ENCODE assay signal across 7 mouse cellular contexts in the genomic region with DNA sequence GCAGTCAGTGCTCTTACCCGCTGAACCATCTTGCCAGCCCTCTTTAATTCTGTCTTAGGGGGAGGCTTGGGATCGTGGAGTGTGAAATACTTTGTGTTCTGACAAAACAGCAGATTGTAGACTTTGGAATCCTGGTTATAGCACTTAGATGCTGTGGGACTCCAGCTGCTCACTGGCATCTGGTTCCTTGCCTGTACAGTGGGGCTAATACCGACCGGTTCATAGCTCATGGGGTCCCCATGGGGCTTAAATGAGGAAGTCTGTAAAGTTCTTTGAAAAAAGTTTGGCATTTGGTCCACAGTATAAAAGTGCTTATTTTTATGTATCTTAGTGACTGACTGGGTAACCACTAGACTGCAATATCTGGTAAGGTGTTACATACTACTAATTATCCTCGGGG. TPM values are rescaled to one million over a fixed set of nuclear protein-coding genes. Genes with fewer than 3 reads are reported as not detected.
DNase-seq lines count a peak whose midpoint lies in the region; ATAC-seq and TF ChIP-seq lines count a peak whose summit lies in the region.

No protein-coding gene starts in this region.

- H3K4me3 ChIP-seq in megakaryocyte, embryonic 14.5 days (replicated peaks), result peak overlapping the region; percentile 88
- 0 out of 2 replicates have a peak overlapping the region, but pooled peaks have one; percentile 14 for H3K4me3 ChIP-seq in forebrain, postnatal 0 days (ENCODE audit: low read depth, low read length)
- H3K4me3 ChIP-seq in liver, embryonic 13.5 days (replicated peaks), result peak overlapping the region; percentile 99
- peak overlapping the region; percentile 18 for H3K4me3 ChIP-seq in stomach, postnatal 0 days (ENCODE audit: low read depth, low read length)

- H3K4me1 ChIP-seq in megakaryocyte, embryonic 14.5 days, result peaks cover 35% of the 10 kb centered on the region
- H3K4me1 ChIP-seq in forebrain, postnatal 0 days (ENCODE audit: insufficient read depth), result peaks cover 30% of the 10 kb centered on the region; the same call in 1 of the 2 replicates
- H3K4me1 ChIP-seq in liver, embryonic 13.5 days (replicated peaks), result peaks cover 45% of the 10 kb centered on the region
- H3K4me1 ChIP-seq in stomach, postnatal 0 days (replicated peaks; ENCODE audit: control insufficient read depth, insufficient read depth), result no peaks in the 10 kb centered on the region

- TF ChIP-seq EP300 in stomach, postnatal 0 days (optimal IDR thresholded peaks at IDR 0.05), result no peak

- no peak for TF ChIP-seq CTCF in forebrain, postnatal 0 days (IDR thresholded peaks at IDR 0.05; ENCODE audit: low read depth)
- no peak for TF ChIP-seq CTCF in stomach, postnatal 0 days (IDR thresholded peaks at IDR 0.05; ENCODE audit: low read depth)

- peaks cover 78% of the 10 kb centered on the region for H3K36me3 ChIP-seq in megakaryocyte, embryonic 14.5 days (replicated peaks; ENCODE audit: low read length)
- peaks cover 26% of the 10 kb centered on the region for H3K36me3 ChIP-seq in forebrain, postnatal 0 days (ENCODE audit: insufficient read depth)
- peaks cover 83% of the 10 kb centered on the region for H3K36me3 ChIP-seq in liver, embryonic 13.5 days
- H3K36me3 ChIP-seq in stomach, postnatal 0 days (ENCODE audit: control insufficient read depth, insufficient read depth, low read length), result peaks cover 17% of the 10 kb centered on the region

- H3K9me3 ChIP-seq in megakaryocyte, embryonic 14.5 days, result no peaks in the 10 kb centered on the region
- H3K9me3 ChIP-seq in forebrain, postnatal 0 days (ENCODE audit: low read length), result no peaks in the 10 kb centered on the region
- H3K9me3 ChIP-seq in liver, embryonic 13.5 days (replicated peaks), result no peaks in the 10 kb centered on the region
- no peaks in the 10 kb centered on the region for H3K9me3 ChIP-seq in stomach, postnatal 0 days (ENCODE audit: control insufficient read depth, low read length)

- no peak overlapping the region for H3K27ac ChIP-seq in forebrain, postnatal 0 days (ENCODE audit: low read depth, low read length)
- H3K27ac ChIP-seq in liver, embryonic 13.5 days, result 0 out of 2 replicates have a peak overlapping the region, but pooled peaks have one; percentile 12
- H3K27ac ChIP-seq in stomach, postnatal 0 days (replicated peaks), result no peak overlapping the region

- no peaks in the 10 kb centered on the region for H3K27me3 ChIP-seq in megakaryocyte, embryonic 14.5 days (replicated peaks)
- no peaks in the 10 kb centered on the region for H3K27me3 ChIP-seq in forebrain, postnatal 0 days (ENCODE audit: insufficient read depth, low read length)
- H3K27me3 ChIP-seq in liver, embryonic 13.5 days, result no peaks in the 10 kb centered on the region
- H3K27me3 ChIP-seq in stomach, postnatal 0 days (ENCODE audit: control insufficient read depth, insufficient read depth, low read length), result no peaks in the 10 kb centered on the region

- 63% methylated on average over 5 of the region's 5 CpGs for WGBS in forebrain, postnatal 0 days
- WGBS in liver, embryonic 13.5 days (ENCODE audit: insufficient replicate concordance), result 50% methylated on average over 5 of the region's 5 CpGs
- WGBS in stomach, postnatal 0 days, result 36% methylated on average over 5 of the region's 5 CpGs

- H3K4me2 ChIP-seq in forebrain, postnatal 0 days (ENCODE audit: low read depth), result peak overlapping the region; percentile 94
- peak overlapping the region; percentile 92 for H3K4me2 ChIP-seq in liver, embryonic 13.5 days
- peak overlapping the region; percentile 96 for H3K4me2 ChIP-seq in stomach, postnatal 0 days (replicated peaks; ENCODE audit: low read depth)

- 0 out of 2 replicates have a peak overlapping the region, but pooled peaks have one; percentile 1 for H3K9ac ChIP-seq in forebrain, postnatal 0 days
- peak overlapping the region; percentile 99 for H3K9ac ChIP-seq in liver, embryonic 13.5 days
- peak overlapping the region; percentile 41; the same call in 1 of the 2 replicates for H3K9ac ChIP-seq in stomach, postnatal 0 days (ENCODE audit: low read length)

- DNase-seq in forebrain, postnatal 0 days, result no peak
- no peak for DNase-seq in liver, embryonic 13.5 days
- DNase-seq in stomach, postnatal 0 days (ENCODE audit: low spot score), result no peak
- DNase-seq in layer of hippocampus, adult 9-10 months (ENCODE audit: low spot score), result no peak

- no peak for ATAC-seq in megakaryocyte, adult 5-6 weeks (ENCODE audit: poor library complexity, severe bottlenecking)
- ATAC-seq in forebrain, postnatal 0 days, result no peak
- ATAC-seq in liver, embryonic 13.5 days (ENCODE audit: low read depth), result no peak
- ATAC-seq in stomach, postnatal 0 days (ENCODE audit: low FRiP score, low TSS enrichment), result no peak
- no peak for ATAC-seq in CD4-positive, CD25-positive, alpha-beta regulatory T cell, adult 4 months

RNA-seq across cellular contexts. Expression of a gene that starts 4.9 kb away (rescaled TPM):
- 6.7 and 8.7 TPM in 2 replicates for polyA plus RNA-seq in megakaryocyte, embryonic 14.5 days (2012; ENCODE audit: insufficient read depth, low replicate concordance)
- total RNA-seq in megakaryocyte, adult 5-6 weeks (2015), result 68.0 and 75.8 TPM in 2 replicates
- total RNA-seq in megakaryocyte, adult 5-6 weeks (2017), result 124 and 135 TPM in 2 replicates
- 35.0 and 49.5 TPM in 2 replicates for total RNA-seq in forebrain, postnatal 0 days (2014; rRNA removed)
- 13.9 and 18.7 TPM in 2 replicates for polyA plus RNA-seq in forebrain, postnatal 0 days (2015; fragmentation: Nextera tagmentation; extraction: Ambion mirVana)
- 35.8 and 49.1 TPM in 2 replicates for polyA plus RNA-seq in liver, embryonic 13.5 days (2015; fragmentation: Nextera tagmentation; extraction: Ambion mirVana)
- polyA plus RNA-seq in stomach, postnatal 0 days (2015; fragmentation: Nextera tagmentation; extraction: Ambion mirVana), result 20.7 and 22.3 TPM in 2 replicates
- 10 to 100 TPM; 20.6 to 21.8 TPM for polyA plus RNA-seq in CD4-positive, CD25-positive, alpha-beta regulatory T cell, adult 4 months (2017; shearing (Covaris generic))

RNA-seq across cellular contexts. Expression of a gene that starts 28.2 kb away (rescaled TPM):
- 0.57 TPM in 1 of 2 replicates, not detected in the other for polyA plus RNA-seq in megakaryocyte, embryonic 14.5 days (2012; ENCODE audit: insufficient read depth, low replicate concordance)
- 0.11 and 0.21 TPM in 2 replicates for total RNA-seq in megakaryocyte, adult 5-6 weeks (2015)
- total RNA-seq in megakaryocyte, adult 5-6 weeks (2017), result 0.15 and 0.33 TPM in 2 replicates
- total RNA-seq in forebrain, postnatal 0 days (2014; rRNA removed), result 23.2 and 28.6 TPM in 2 replicates
- polyA plus RNA-seq in forebrain, postnatal 0 days (2015; fragmentation: Nextera tagmentation; extraction: Ambion mirVana), result 3.4 and 5.7 TPM in 2 replicates
- 1.9 TPM in 2 replicates for polyA plus RNA-seq in liver, embryonic 13.5 days (2015; fragmentation: Nextera tagmentation; extraction: Ambion mirVana)
- 11.1 and 12.1 TPM in 2 replicates for polyA plus RNA-seq in stomach, postnatal 0 days (2015; fragmentation: Nextera tagmentation; extraction: Ambion mirVana)
- polyA plus RNA-seq in CD4-positive, CD25-positive, alpha-beta regulatory T cell, adult 4 months (2017; shearing (Covaris generic)), result not detected

Comparison
In these comparisons a context has a peak if more than half of its experiments do, and no peak if none do; other contexts are left out.
1. H3K4me3 ChIP-seq: peak in every context shown above with its lines; median percentile 99 in liver, embryonic 13.5 days; 88 in megakaryocyte, embryonic 14.5 days; 18 in stomach, postnatal 0 days; 14 in forebrain, postnatal 0 days.
2. H3K9ac ChIP-seq: peak in every context shown above with its lines; median percentile 99 in liver, embryonic 13.5 days; 41 in stomach, postnatal 0 days; 1 in forebrain, postnatal 0 days.